Mouse (Mus musculus) liver, embryonic 13.5 days (tissue): ENCODE data around the gene Gse1. TPM values are rescaled to one million over a fixed set of nuclear protein-coding genes. Genes with fewer than 3 reads are reported as not detected.
A peak's percentile ranks its signal among the peaks of the same experiment; 100 is the strongest.

Experiments used
- ATAC-seq: fragments of 200-750 bp; cut with Nextera tagmentation; 2 replicates; pipeline ENCODE4 v1.8.0; 2017; ENCODE audit warnings: low read depth, mild to moderate bottlenecking, moderate number of reproducible peaks, moderate library complexity
- DNase-seq: peaks from one replicate; pipeline ENCODE4 v3.0.0; 2022
- H3K27ac ChIP-seq: fragments of 300-500 bp; sonication (generic); 2 replicates; pipeline ENCODE4 v1.5.1; 2015; ENCODE audit warnings: moderate library complexity, mild to moderate bottlenecking, inconsistent platforms
- H3K27me3 ChIP-seq: fragments of 300-500 bp; sonication (generic); 2 replicates; pipeline ENCODE4 v1.6.1; 2015; ENCODE audit warnings: mild to moderate bottlenecking, inconsistent platforms
- H3K36me3 ChIP-seq: fragments of 300-500 bp; sonication (generic); 2 replicates; pipeline ENCODE4 v1.6.1; 2015; ENCODE audit warnings: mild to moderate bottlenecking, inconsistent platforms
- H3K4me1 ChIP-seq: fragments of 300-500 bp; sonication (generic); replicated peaks from 2 replicates; pipeline ENCODE4 v1.6.1; 2015; ENCODE audit warnings: inconsistent platforms
- H3K4me2 ChIP-seq: fragments of 300-500 bp; sonication (generic); 2 replicates; pipeline ENCODE4 v1.6.1; 2015; ENCODE audit warnings: inconsistent platforms, mild to moderate bottlenecking, moderate library complexity
- H3K4me3 ChIP-seq: fragments of 300-500 bp; sonication (generic); replicated peaks from 2 replicates; pipeline ENCODE4 v1.5.1; 2015; ENCODE audit warnings: mild to moderate bottlenecking, inconsistent platforms
- H3K9ac ChIP-seq: fragments of 300-500 bp; sonication (generic); 2 replicates; pipeline ENCODE4 v1.6.1; 2015; ENCODE audit warnings: mild to moderate bottlenecking, inconsistent platforms
- H3K9me3 ChIP-seq: fragments of 300-500 bp; sonication (generic); replicated peaks from 2 replicates; pipeline ENCODE4 v1.6.1; 2016; ENCODE audit warnings: inconsistent platforms
- WGBS: fragments of 180-500 bp; shearing (Covaris S2); methylation state at CpG from one replicate; pipeline ENCODE4 v1.1.7; 2015; ENCODE audit not compliant: insufficient replicate concordance; 5-methylcytosine and 5-hydroxymethylcytosine counted together
- polyA plus RNA-seq: library from polyadenylated mRNA; unstranded; fragments of >200 nt; fragmentation: Nextera tagmentation; extraction: Ambion mirVana; gene quantifications from 2 replicates; pipeline ENCODE4 v1.2.1, GENCODE M21; 2015

Gene Gse1
- polyA plus RNA-seq, 1 experiment from 2014 or later = 8.3 TPM

DNA sequence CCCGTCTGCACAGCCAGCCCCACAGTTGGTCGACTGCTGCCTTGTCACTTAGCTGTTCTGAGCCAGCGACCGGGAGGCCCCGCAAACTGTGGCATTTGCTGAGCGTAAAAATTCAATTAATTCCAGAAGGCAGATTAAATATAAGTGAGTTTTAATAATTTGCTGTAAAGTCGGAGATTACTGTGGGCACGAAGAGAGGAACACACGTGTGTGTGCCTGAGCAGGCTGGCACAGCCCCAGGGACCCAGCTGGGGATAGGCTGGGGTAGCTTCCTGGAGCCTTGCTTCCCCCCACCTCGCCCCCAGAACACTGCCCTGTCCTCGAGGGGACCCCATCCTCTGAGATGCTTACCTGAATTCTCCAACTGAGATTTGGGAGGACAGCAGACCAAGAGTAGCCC lies 284.1 kb downstream of the Gse1 start:
- H3K9me3 ChIP-seq = no peaks in the 10 kb centered on the region
- H3K27ac ChIP-seq = peak overlapping the region; percentile 47
- H3K27me3 ChIP-seq = no peaks in the 10 kb centered on the region
- DNase-seq = no peak
- 70% methylated on average over 11 of the region's 11 CpGs for WGBS
- H3K4me1 ChIP-seq = peaks cover 98% of the 10 kb centered on the region
- H3K4me2 ChIP-seq = no peak overlapping the region
- no peak overlapping the region for H3K4me3 ChIP-seq
- peaks cover 33% of the 10 kb centered on the region for H3K36me3 ChIP-seq
- 0 out of 2 replicates have a peak overlapping the region, but pooled peaks have one; percentile 13 for H3K9ac ChIP-seq
- ATAC-seq = no peak

GRCm38 (mm10) chr8:120513145-120513544 lies 284.9 kb downstream of the Gse1 start:
- Histone ChIP-seq H3K9ac (no peak overlapping the region), H3K4me2 (no peak overlapping the region), H3K27me3 (no peaks in the 10 kb centered on the region), H3K4me3 (no peak overlapping the region), H3K4me1 (peaks cover 98% of the 10 kb centered on the region), H3K9me3 (no peaks in the 10 kb centered on the region), H3K36me3 (peaks cover 29% of the 10 kb centered on the region), H3K27ac (peak overlapping the region; percentile 55)
- DNase-seq (no peak), ATAC-seq (no peak)
- WGBS = 64% methylated on average over 6 of the region's 6 CpGs

DNA sequence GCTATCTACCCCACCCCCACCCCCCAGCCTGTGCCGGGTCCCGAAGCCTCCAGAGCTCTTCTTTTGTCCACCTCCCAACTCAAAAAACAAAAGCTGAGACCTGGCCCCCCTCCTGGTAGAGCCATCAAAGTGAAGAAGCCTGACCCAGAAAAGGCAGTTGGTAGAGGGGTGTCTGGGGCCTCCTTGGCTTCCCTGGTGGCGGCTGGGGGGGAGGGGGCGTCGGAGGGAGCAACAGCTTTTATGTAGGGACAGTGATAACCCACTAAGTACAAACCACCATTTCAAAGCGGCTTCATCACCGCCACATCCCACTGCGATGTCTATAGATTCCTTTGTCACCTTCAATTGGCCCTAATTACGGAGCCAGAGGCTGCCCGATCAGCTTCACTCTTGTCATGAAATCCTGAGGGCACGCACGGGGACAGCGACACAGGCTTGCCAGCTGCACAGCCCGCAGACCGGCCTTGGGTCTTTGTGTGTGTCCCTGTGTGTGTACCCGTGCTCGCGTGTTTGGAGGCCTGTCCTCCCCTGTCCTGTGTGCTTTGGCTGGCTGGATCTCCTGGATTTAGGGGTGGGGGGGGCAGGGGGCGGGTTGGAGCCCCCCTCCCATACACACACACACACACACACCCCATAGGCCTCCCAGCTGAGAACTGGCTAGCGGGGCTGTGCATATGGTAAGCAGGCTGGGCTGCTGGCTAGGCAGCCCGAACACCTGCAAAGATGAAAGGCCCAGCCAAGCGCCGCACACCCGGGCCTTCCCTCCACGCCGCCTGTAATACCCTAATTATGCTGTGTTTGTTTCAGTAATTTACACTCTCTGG lies 285.6 kb downstream of the Gse1 start:
- H3K9ac ChIP-seq = no peak overlapping the region
- no peak overlapping the region for H3K4me3 ChIP-seq
- ATAC-seq = no peak
- peaks cover 29% of the 10 kb centered on the region for H3K36me3 ChIP-seq
- no peaks in the 10 kb centered on the region for H3K27me3 ChIP-seq
- no peak overlapping the region for H3K4me2 ChIP-seq
- DNase-seq = no peak
- 63% methylated on average over 26 of the region's 26 CpGs for WGBS
- H3K27ac ChIP-seq = 0 out of 2 replicates have a peak overlapping the region, but pooled peaks have one; percentile 6
- peaks cover 98% of the 10 kb centered on the region for H3K4me1 ChIP-seq
- no peaks in the 10 kb centered on the region for H3K9me3 ChIP-seq

DNA sequence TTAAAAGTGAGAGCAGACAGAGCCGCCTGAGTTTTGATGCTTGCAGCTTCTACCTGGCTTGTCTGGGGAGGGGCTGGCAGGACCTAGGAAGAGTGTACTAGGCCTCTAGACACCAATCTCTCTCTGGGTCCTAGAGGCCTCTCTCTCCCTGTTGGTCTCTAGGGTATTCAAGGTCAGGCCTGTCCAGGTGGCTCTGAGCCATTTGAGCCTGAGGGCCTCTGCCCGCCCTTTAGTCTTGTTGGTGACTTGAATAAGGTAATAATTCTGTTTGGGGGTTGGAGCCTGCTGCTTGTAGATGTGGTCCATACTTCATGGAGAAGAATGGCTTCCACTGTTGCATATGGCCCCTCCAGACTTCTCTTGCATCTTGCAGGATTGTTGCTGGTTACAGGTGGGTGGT lies 287.0 kb downstream of the Gse1 start:
- Histone ChIP-seq H3K27me3 (no peaks in the 10 kb centered on the region), H3K27ac (peak overlapping the region; percentile 7; the same call in 1 of the 2 replicates), H3K36me3 (peaks cover 41% of the 10 kb centered on the region), H3K9ac (no peak overlapping the region), H3K9me3 (no peaks in the 10 kb centered on the region), H3K4me2 (no peak overlapping the region), H3K4me1 (peaks cover 98% of the 10 kb centered on the region), H3K4me3 (no peak overlapping the region)
- 92% methylated on average over 2 of the region's 2 CpGs for WGBS
- no peak for DNase-seq
- ATAC-seq = no peak

GRCm38 (mm10) chr8:120515650-120516049 lies 287.4 kb downstream of the Gse1 start:
- Histone ChIP-seq H3K36me3 (peaks cover 45% of the 10 kb centered on the region), H3K4me3 (no peak overlapping the region), H3K27ac (peak overlapping the region; percentile 41), H3K9me3 (no peaks in the 10 kb centered on the region), H3K9ac (no peak overlapping the region), H3K4me1 (peaks cover 98% of the 10 kb centered on the region), H3K4me2 (no peak overlapping the region), H3K27me3 (no peaks in the 10 kb centered on the region)
- DNase-seq (no peak), ATAC-seq (no peak)
- WGBS = 77% methylated on average over 6 of the region's 6 CpGs

DNA sequence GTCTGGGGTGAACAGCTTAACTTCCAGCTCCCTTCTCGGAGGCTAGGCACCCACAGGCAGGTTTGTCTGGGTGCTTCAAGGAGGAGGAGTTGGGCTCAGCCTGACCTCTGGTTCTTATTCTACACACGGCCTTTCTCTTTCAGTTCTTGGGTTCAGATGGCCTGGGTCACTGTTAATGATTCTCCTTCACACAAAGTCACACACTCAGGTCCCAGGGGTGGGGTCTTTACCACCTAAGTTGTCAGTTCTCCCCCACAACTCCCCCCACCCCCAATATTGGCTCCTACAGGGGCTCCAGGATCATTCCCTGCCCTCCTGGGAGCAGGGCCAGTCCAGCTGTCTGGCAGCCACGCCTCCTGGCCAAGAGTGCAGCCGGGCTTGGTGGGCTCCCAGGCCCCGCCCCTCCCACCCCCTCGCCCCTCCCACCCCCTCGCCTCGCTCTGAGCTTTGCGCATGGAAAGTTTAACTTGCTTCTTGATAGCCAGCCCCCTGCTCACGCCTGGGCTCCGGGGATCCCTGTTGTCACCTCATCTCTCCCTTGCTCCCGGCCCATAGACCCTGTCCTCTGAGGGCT lies 288.0 kb downstream of the Gse1 start:
- H3K4me3 ChIP-seq = no peak overlapping the region
- peaks cover 98% of the 10 kb centered on the region for H3K4me1 ChIP-seq
- no peaks in the 10 kb centered on the region for H3K9me3 ChIP-seq
- no peak overlapping the region for H3K4me2 ChIP-seq
- peaks cover 49% of the 10 kb centered on the region for H3K36me3 ChIP-seq
- no peaks in the 10 kb centered on the region for H3K27me3 ChIP-seq
- peak overlapping the region; percentile 41 for H3K27ac ChIP-seq
- DNase-seq (no peak), ATAC-seq (no peak)
- whole genome bisulfite sequencing = 30% methylated on average over 12 of the region's 12 CpGs
- H3K9ac ChIP-seq = peak overlapping the region; percentile 11; the same call in 1 of the 2 replicates

DNA sequence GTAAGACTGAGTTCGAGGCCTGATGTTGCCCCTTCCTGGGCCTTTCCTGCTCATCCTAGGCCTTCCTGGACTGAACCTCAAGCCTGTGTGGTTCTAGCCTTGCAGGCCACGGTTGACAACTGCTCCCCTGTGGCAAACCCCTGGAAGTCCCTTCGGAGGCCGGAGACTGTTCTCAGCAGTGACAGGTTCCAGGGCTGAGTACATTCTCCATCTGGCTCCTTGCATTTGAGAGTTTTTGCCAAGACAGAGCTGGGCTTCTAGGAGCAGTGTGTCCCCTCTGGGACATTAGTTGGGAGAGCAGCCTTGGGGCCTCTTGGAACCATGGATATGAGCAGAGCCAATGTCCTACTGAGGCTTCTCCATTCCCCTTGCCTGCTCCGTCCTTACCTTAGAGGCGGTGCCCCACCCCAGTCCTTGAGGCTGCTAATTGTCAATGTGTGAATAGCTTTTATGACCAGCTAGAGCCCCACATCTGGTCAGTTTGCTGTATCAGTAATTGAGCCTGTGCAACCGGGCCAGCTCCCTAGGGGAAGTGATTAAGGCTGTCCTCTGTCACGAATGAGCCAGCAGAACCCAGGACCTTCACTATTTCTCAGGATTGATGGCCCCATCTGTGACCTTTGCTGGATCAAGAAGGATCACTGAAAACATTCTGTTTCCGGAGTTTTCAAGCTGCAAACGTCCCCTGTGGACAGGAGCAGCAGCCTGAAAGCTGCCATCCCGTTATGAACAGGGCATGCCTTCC lies 289.6 kb downstream of the Gse1 start:
- DNase-seq (no peak), ATAC-seq (no peak)
- H3K4me3 ChIP-seq = no peak overlapping the region
- H3K4me2 ChIP-seq = no peak overlapping the region
- H3K27ac ChIP-seq = no peak overlapping the region
- no peak overlapping the region for H3K9ac ChIP-seq
- H3K9me3 ChIP-seq = no peaks in the 10 kb centered on the region
- peaks cover 95% of the 10 kb centered on the region for H3K4me1 ChIP-seq
- 66% methylated on average over 11 of the region's 11 CpGs for WGBS
- no peaks in the 10 kb centered on the region for H3K27me3 ChIP-seq
- H3K36me3 ChIP-seq = peaks cover 54% of the 10 kb centered on the region

DNA sequence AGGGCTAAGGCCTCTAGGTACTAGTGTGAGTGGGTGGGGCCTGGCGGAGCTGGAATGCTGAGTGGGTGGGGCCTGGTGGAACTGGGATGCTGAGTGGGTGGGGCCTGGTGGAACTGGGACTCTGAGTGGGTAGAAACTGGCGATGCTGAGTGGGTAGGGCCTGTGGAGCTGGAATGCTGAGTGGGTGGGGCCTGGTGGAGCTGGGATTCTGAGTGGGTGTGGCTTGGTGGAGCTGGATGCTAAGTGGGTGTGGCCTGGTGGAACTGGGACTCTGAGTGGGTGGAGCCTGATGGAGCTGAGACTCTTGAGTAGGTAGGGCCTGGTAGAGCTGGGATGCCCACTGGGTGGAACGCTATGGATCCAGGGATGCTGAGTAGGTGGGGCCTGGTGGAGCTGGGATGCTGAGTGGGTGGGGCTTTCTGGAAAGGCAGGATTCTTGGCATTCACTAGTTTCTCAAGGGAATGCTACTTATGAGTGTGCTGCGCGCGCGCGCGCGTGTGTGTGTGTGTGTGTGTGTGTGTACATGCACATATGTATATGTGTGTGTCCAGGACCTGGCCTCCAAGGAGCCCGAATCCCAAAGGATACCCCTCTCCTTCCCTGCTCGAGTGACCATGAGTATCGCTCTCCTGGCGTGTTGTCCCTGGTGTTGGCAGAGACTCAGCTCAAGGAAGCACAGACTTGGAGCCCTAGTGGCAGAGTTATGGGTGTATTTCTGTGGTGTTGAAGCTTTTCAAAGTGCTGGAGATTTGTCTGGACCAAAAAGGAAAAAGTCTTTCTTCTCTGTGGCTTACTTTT lies 290.7 kb downstream of the Gse1 start:
- no peak overlapping the region; the same call in 1 of the 2 replicates for H3K27ac ChIP-seq
- 85% methylated on average over 14 of the region's 14 CpGs for WGBS
- 0 out of 2 replicates have a peak, but pooled peaks have one; percentile 27 for ATAC-seq

GRCm38 (mm10) chr8:120520287-120520686 lies 292.0 kb downstream of the Gse1 start:
- Histone ChIP-seq H3K9ac (no peak overlapping the region), H3K36me3 (peaks cover 36% of the 10 kb centered on the region), H3K9me3 (no peaks in the 10 kb centered on the region), H3K4me1 (peaks cover 97% of the 10 kb centered on the region), H3K27ac (no peak overlapping the region), H3K4me3 (no peak overlapping the region), H3K4me2 (no peak overlapping the region), H3K27me3 (no peaks in the 10 kb centered on the region)
- DNase-seq = no peak
- 73% methylated on average over 15 of the region's 15 CpGs for WGBS
- ATAC-seq = no peak

More for the DNA sequence above, 290.7 kb downstream of the Gse1 start:
- H3K27me3 ChIP-seq = no peaks in the 10 kb centered on the region
- H3K36me3 ChIP-seq = peaks cover 48% of the 10 kb centered on the region
- DNase-seq = peak; percentile 28
- H3K9me3 ChIP-seq = no peaks in the 10 kb centered on the region
- no peak overlapping the region for H3K9ac ChIP-seq
- no peak overlapping the region for H3K4me2 ChIP-seq
- H3K4me3 ChIP-seq = no peak overlapping the region
- H3K4me1 ChIP-seq = peaks cover 95% of the 10 kb centered on the region

DNA sequence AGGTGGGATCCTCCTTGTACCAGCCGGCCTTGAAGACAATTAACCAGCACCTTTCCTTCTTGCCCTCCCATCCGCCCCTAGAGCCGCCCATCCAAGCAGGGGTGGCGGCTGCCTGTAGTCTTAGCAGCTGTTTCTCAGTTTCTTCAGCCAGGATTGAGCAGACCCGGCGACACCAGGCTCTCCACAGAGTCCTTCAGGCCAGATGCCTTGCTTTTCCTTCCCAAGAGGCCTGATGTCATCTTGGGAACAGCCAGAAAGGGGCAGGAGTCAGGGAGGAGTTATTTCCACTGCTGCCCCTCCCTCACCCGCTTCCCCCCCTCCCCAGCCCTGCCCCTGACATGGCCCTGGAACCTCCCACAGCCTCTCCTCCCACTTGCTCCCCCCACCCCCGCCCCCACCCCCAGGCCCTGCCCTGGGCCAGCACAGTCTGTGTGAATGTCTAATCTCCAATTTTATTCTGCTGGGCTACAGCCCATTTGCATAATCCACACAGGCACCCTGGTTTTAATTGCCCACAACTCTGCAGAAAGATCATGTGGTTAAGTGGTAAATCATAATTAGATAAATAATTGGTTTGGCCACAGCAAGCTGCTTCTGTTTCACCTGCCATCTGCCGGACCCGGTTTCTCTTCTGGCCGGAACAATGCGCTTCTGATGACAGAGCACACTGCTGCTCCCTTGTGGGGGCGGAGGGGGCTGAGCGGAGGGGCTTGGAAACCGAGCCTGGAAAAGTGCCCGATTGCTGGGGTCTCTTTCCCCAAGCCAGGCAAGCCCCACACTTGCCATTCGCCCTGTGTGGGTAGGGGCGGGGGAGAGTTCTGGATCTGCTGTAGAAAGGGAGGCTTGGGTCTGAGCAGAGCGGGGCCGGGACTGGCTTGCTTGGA lies 292.7 kb downstream of the Gse1 start:
- Histone ChIP-seq H3K4me1 (peaks cover 97% of the 10 kb centered on the region), H3K9ac (no peak overlapping the region), H3K36me3 (peaks cover 36% of the 10 kb centered on the region), H3K4me2 (no peak overlapping the region), H3K9me3 (no peaks in the 10 kb centered on the region), H3K4me3 (no peak overlapping the region), H3K27me3 (no peaks in the 10 kb centered on the region), H3K27ac (peak overlapping the region; percentile 9; the same call in 1 of the 2 replicates)
- no peak for ATAC-seq
- no peak for DNase-seq
- WGBS = 68% methylated on average over 20 of the region's 20 CpGs
